Mouse (Mus musculus) kidney, postnatal 0 days (tissue): Measurements from ENCODE around the gene Kcnb1. TPM values are rescaled to one million over a fixed set of nuclear protein-coding genes. Genes with fewer than 3 reads are reported as not detected.

ENCODE experiments used
- ATAC-seq: fragments of 200-750 bp; cut with Nextera tagmentation; replicated peaks from 2 replicates; pipeline ENCODE4 v1.8.0; 2017; ENCODE audit warnings: low read depth, moderate number of reproducible peaks, moderate TSS enrichment, moderate library complexity; ENCODE audit not compliant: low FRiP score
- DNase-seq: peaks from one replicate; pipeline ENCODE4 v3.0.0-alpha.2; 2016; ENCODE audit warnings: low spot score
- H3K27ac ChIP-seq: fragments of 300-500 bp; sonication (generic); 2 replicates; pipeline ENCODE4 v1.5.1; 2014; ENCODE audit warnings: mild to moderate bottlenecking
- H3K27me3 ChIP-seq: fragments of 300-500 bp; sonication (generic); 2 replicates; pipeline ENCODE4 v1.6.1; 2014; ENCODE audit warnings: low read length, mixed read lengths; ENCODE audit not compliant: insufficient read depth
- H3K36me3 ChIP-seq: fragments of 300-500 bp; sonication (generic); 2 replicates; pipeline ENCODE4 v1.6.1; 2014; ENCODE audit warnings: low read length, mixed read lengths; ENCODE audit not compliant: insufficient read depth
- H3K4me1 ChIP-seq: fragments of 300-500 bp; sonication (generic); replicated peaks from 2 replicates; pipeline ENCODE4 v1.6.1; 2014; ENCODE audit warnings: antibody characterized with exemption, low read length, mixed read lengths; ENCODE audit not compliant: insufficient read depth
- H3K4me2 ChIP-seq: fragments of 300-500 bp; sonication (generic); 2 replicates; pipeline ENCODE4 v1.6.1; 2014; ENCODE audit warnings: mild to moderate bottlenecking, low read length, moderate library complexity, mixed read lengths
- H3K4me3 ChIP-seq: fragments of 300-500 bp; sonication (generic); replicated peaks from 2 replicates; pipeline ENCODE4 v1.5.1; 2014; ENCODE audit warnings: low read depth, low read length
- H3K9ac ChIP-seq: fragments of 300-500 bp; sonication (generic); 2 replicates; pipeline ENCODE4 v1.6.1; 2014; ENCODE audit warnings: low read depth, low read length
- H3K9me3 ChIP-seq: fragments of 300-500 bp; sonication (generic); replicated peaks from 2 replicates; pipeline ENCODE4 v1.6.1; 2016; ENCODE audit warnings: low read length, inconsistent platforms, mixed read lengths
- CTCF ChIP-seq: IDR thresholded peaks from 2 replicates; pipeline ENCODE4 v1.5.1; 2016; ENCODE audit warnings: antibody characterized with exemption, low read depth, mild to moderate bottlenecking, moderate library complexity
- WGBS: fragments of 180-500 bp; shearing (Covaris S2); extraction: QIAGEN DNeasy Blood & Tissue Kit; methylation state at CpG from one replicate; pipeline ENCODE4 v1.1.7; 2014; 5-methylcytosine and 5-hydroxymethylcytosine counted together
- polyA plus RNA-seq: library from polyadenylated mRNA; unstranded; fragments of >200 nt; fragmentation: Nextera tagmentation; extraction: Ambion mirVana; gene quantifications from 2 replicates; pipeline ENCODE4 v1.2.1, GENCODE M21; 2015

Gene Kcnb1
- polyA plus RNA-seq, 1 experiment from 2014 or later: 1.4 TPM

- no peaks in the 10 kb centered on the region for H3K9me3 ChIP-seq
- no peaks in the 10 kb centered on the region for H3K27me3 ChIP-seq
- no peaks in the 10 kb centered on the region for H3K4me1 ChIP-seq
- ATAC-seq (no peak), DNase-seq (no peak)
- H3K4me3 ChIP-seq: no peak overlapping the region
- 91% methylated on average over 13 of the region's 13 CpGs for WGBS
- no peaks in the 10 kb centered on the region for H3K36me3 ChIP-seq
- TF ChIP-seq CTCF: no peak
- H3K27ac ChIP-seq: no peak overlapping the region
- H3K9ac ChIP-seq: no peak overlapping the region
- no peak overlapping the region for H3K4me2 ChIP-seq
Measured at GRCm38 (mm10) chr2:167221159-167221845, 31.3 kb upstream of the Kcnb1 start.

GRCm38 (mm10) chr2:167220736-167221135, 30.8 kb upstream of the Kcnb1 start:
- H3K4me1 ChIP-seq: no peaks in the 10 kb centered on the region
- ATAC-seq (no peak), DNase-seq (no peak)
- H3K27ac ChIP-seq: no peak overlapping the region
- H3K9ac ChIP-seq: no peak overlapping the region
- 88% methylated on average over 5 of the region's 5 CpGs for WGBS
- no peak overlapping the region for H3K4me2 ChIP-seq
- no peak for TF ChIP-seq CTCF
- no peaks in the 10 kb centered on the region for H3K36me3 ChIP-seq
- H3K4me3 ChIP-seq: no peak overlapping the region
- H3K27me3 ChIP-seq: no peaks in the 10 kb centered on the region
- H3K9me3 ChIP-seq: no peaks in the 10 kb centered on the region

- H3K4me3 ChIP-seq: no peak overlapping the region
- 0 out of 2 replicates have a peak, but pooled peaks have one; percentile 54 for ATAC-seq
- WGBS: 42% methylated on average over 8 of the region's 8 CpGs
- peak; percentile 93 for DNase-seq
- TF ChIP-seq CTCF: peak; percentile 98
- no peaks in the 10 kb centered on the region for H3K27me3 ChIP-seq
- no peak overlapping the region for H3K9ac ChIP-seq
- H3K27ac ChIP-seq: no peak overlapping the region
- no peaks in the 10 kb centered on the region for H3K4me1 ChIP-seq
- no peak overlapping the region for H3K4me2 ChIP-seq
- H3K9me3 ChIP-seq: no peaks in the 10 kb centered on the region
- H3K36me3 ChIP-seq: no peaks in the 10 kb centered on the region
Measured at GRCm38 (mm10) chr2:167219154-167219775, 29.3 kb upstream of the Kcnb1 start.

- Histone ChIP-seq H3K4me1 (no peaks in the 10 kb centered on the region), H3K36me3 (no peaks in the 10 kb centered on the region), H3K9ac (no peak overlapping the region), H3K4me2 (no peak overlapping the region), H3K4me3 (no peak overlapping the region), H3K27ac (no peak overlapping the region), H3K9me3 (no peaks in the 10 kb centered on the region), H3K27me3 (no peaks in the 10 kb centered on the region)
- no peak for DNase-seq
- WGBS: 95% methylated on average over 12 of the region's 12 CpGs
- ATAC-seq: no peak
- no peak for TF ChIP-seq CTCF
Measured at GRCm38 (mm10) chr2:167213666-167214065, 23.7 kb upstream of the Kcnb1 start.

GRCm38 (mm10) chr2:167213076-167213475, 23.1 kb upstream of the Kcnb1 start:
- ATAC-seq: no peak
- peak; percentile 43; the same call in 1 of the 2 replicates for TF ChIP-seq CTCF
- WGBS: 98% methylated on average over 3 of the region's 3 CpGs

GRCm38 (mm10) chr2:167212551-167212950, 22.6 kb upstream of the Kcnb1 start:
- DNase-seq (no peak), ATAC-seq (no peak)
- no peak overlapping the region for H3K4me2 ChIP-seq
- no peak overlapping the region for H3K9ac ChIP-seq
- H3K9me3 ChIP-seq: no peaks in the 10 kb centered on the region
- no peaks in the 10 kb centered on the region for H3K27me3 ChIP-seq
- H3K36me3 ChIP-seq: no peaks in the 10 kb centered on the region
- H3K4me1 ChIP-seq: no peaks in the 10 kb centered on the region
- no peak overlapping the region for H3K27ac ChIP-seq
- WGBS: 90% methylated on average over 6 of the region's 6 CpGs
- H3K4me3 ChIP-seq: no peak overlapping the region
- no peak for TF ChIP-seq CTCF

More at GRCm38 (mm10) chr2:167213076-167213475, 23.1 kb upstream of the Kcnb1 start:
- H3K9me3 ChIP-seq: no peaks in the 10 kb centered on the region
- no peaks in the 10 kb centered on the region for H3K27me3 ChIP-seq
- no peak overlapping the region for H3K4me2 ChIP-seq
- no peaks in the 10 kb centered on the region for H3K4me1 ChIP-seq
- no peak overlapping the region for H3K27ac ChIP-seq
- no peak overlapping the region for H3K9ac ChIP-seq
- no peaks in the 10 kb centered on the region for H3K36me3 ChIP-seq
- no peak for DNase-seq
- H3K4me3 ChIP-seq: no peak overlapping the region
